ENCODE assay signal across 24 mouse cellular contexts in the genomic region with DNA sequence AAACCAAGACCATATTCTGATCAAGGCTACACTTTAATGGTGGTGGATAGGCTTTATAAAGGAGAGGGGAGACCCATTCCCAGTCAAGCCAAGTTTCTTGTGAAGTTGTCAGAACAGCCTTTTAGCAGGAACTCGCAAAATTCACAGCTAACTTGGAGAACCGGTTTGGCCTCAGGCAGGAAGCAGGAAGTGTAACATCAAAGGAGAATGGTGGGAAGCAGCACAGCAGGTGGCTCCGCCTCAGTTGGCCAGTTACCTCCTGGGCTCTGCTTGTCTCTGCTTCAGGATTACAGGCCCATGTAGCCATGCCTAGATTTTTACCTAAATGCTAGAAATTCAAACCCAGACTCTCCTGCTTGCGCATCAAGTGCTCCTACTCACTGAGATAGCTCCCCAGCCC.
DNase-seq lines count a peak whose midpoint lies in the region; ATAC-seq and TF ChIP-seq lines count a peak whose summit lies in the region.
"Had no signal": no experiment of that assay in that cellular context is flagged by ENCODE, and none has a peak within 500 bp of the region (broad histone marks: within the 10 kb centered on the region; RNA-seq: fewer than 3 reads in every experiment).

No protein-coding gene starts in this region.

- H3K4me1 ChIP-seq in kidney, embryonic 16.5 days (ENCODE audit: insufficient read depth, low read length): no peaks in the 10 kb centered on the region
- H3K4me1 ChIP-seq in ES-E14 (ENCODE audit: control insufficient read depth in 2 of 2, insufficient read depth in 2 of 2, low read length in 2 of 2, poor library complexity in 1 of 2): no peaks in the 10 kb centered on the region
- no peaks in the 10 kb centered on the region for H3K4me1 ChIP-seq in embryonic facial prominence, embryonic 10.5 days
- peaks cover 6% of the 10 kb centered on the region; the same call in 1 of the 2 replicates for H3K4me1 ChIP-seq in limb, embryonic 10.5 days
- H3K4me1 ChIP-seq: forebrain, embryonic 10.5 days; intestine, embryonic 15.5 days; megakaryocyte, embryonic 14.5 days; midbrain, embryonic 13.5 days had no signal

- ATAC-seq in kidney, embryonic 16.5 days (ENCODE audit: low FRiP score, low TSS enrichment): no peak; the same call in 1 of the 2 replicates
- ATAC-seq: intestine, embryonic 15.5 days; liver, postnatal 0 days; midbrain, embryonic 13.5 days had no signal

- H3K27ac ChIP-seq in kidney, embryonic 16.5 days (ENCODE audit: low read length): no peak overlapping the region
- no peak overlapping the region for H3K27ac ChIP-seq in ES-E14 (ENCODE audit: insufficient read depth, low read depth, low read length, poor library complexity, severe bottlenecking)
- no peak overlapping the region for H3K27ac ChIP-seq in embryonic facial prominence, embryonic 10.5 days (replicated peaks)
- H3K27ac ChIP-seq in limb, embryonic 10.5 days: no peak overlapping the region
- H3K27ac ChIP-seq: forebrain, embryonic 10.5 days; gastrocnemius, adult 2 months; hindbrain, embryonic 14.5 days; intestine, embryonic 15.5 days; left cerebral cortex, adult 2 months; midbrain, embryonic 13.5 days had no signal

- 39% methylated on average over 4 of the region's 4 CpGs for WGBS in kidney, embryonic 16.5 days
- 55% methylated on average over 4 of the region's 4 CpGs for WGBS in embryonic facial prominence, embryonic 10.5 days
- WGBS in limb, embryonic 10.5 days: 45% methylated on average over 4 of the region's 4 CpGs

- in situ Hi-C loops in ES-E14 (cut with MboI; ENCODE audit: low sequenced_read_pairs in 2 of 2, unreplicated experiment in 2 of 2): no loop called here

- H3K9me3 ChIP-seq in kidney, embryonic 16.5 days (ENCODE audit: low read length): no peaks in the 10 kb centered on the region
- no peaks in the 10 kb centered on the region for H3K9me3 ChIP-seq in ES-E14 (ENCODE audit: control insufficient read depth, insufficient read depth, low read depth, low read length)
- no peaks in the 10 kb centered on the region for H3K9me3 ChIP-seq in embryonic facial prominence, embryonic 10.5 days
- H3K9me3 ChIP-seq in limb, embryonic 10.5 days (replicated peaks): no peaks in the 10 kb centered on the region
- H3K9me3 ChIP-seq: forebrain, embryonic 10.5 days; intestine, embryonic 15.5 days; midbrain, embryonic 13.5 days had no signal

- H3K9ac ChIP-seq in kidney, embryonic 16.5 days (replicated peaks; ENCODE audit: low read length): no peak overlapping the region
- no peak overlapping the region for H3K9ac ChIP-seq in ES-E14 (ENCODE audit: insufficient read depth, low read depth, low read length, poor library complexity, severe bottlenecking)
- H3K9ac ChIP-seq: hindbrain, embryonic 14.5 days; intestine, embryonic 15.5 days; liver, postnatal 0 days; midbrain, embryonic 13.5 days had no signal

- H3K4me3 ChIP-seq in kidney, embryonic 16.5 days (ENCODE audit: low read length): no peak overlapping the region
- H3K4me3 ChIP-seq in ES-E14 (ENCODE audit: insufficient read depth in 1 of 2, low read depth in 1 of 2, low read length in 2 of 2, poor library complexity in 1 of 2, severe bottlenecking in 1 of 2): no peak overlapping the region
- no peak overlapping the region for H3K4me3 ChIP-seq in embryonic facial prominence, embryonic 10.5 days
- no peak overlapping the region for H3K4me3 ChIP-seq in limb, embryonic 10.5 days
- H3K4me3 ChIP-seq: forebrain, embryonic 10.5 days; gastrocnemius, adult 2 months; intestine, embryonic 15.5 days; left cerebral cortex, adult 2 months; megakaryocyte, embryonic 14.5 days; midbrain, embryonic 13.5 days had no signal

- H3K27me3 ChIP-seq in kidney, embryonic 16.5 days (ENCODE audit: insufficient read depth, low read length): no peaks in the 10 kb centered on the region
- H3K27me3 ChIP-seq in embryonic facial prominence, embryonic 10.5 days (replicated peaks; ENCODE audit: low read depth, poor library complexity, severe bottlenecking): no peaks in the 10 kb centered on the region
- H3K27me3 ChIP-seq in limb, embryonic 10.5 days (ENCODE audit: low read depth, poor library complexity, severe bottlenecking): no peaks in the 10 kb centered on the region
- H3K27me3 ChIP-seq: CH12.LX; intestine, embryonic 15.5 days; megakaryocyte, embryonic 14.5 days; midbrain, embryonic 13.5 days had no signal

- peak; percentile 1 for DNase-seq in kidney, postnatal 14 days
- DNase-seq in ES-E14 (ENCODE audit: low read depth, low spot score): peak; percentile 29
- peak; percentile 19 for DNase-seq in embryonic facial prominence, embryonic 10.5 days (ENCODE audit: low spot score)
- peak; percentile 33 for DNase-seq in limb, embryonic 10.5 days (ENCODE audit: low spot score)
- DNase-seq in adrenal gland, postnatal 4 days (ENCODE audit: low spot score in 2 of 2): no peak
- no peak for DNase-seq in lung, postnatal 36 days
- DNase-seq: adrenal gland, postnatal 36 days; B cell, adult 2 months; cerebellum, adult 11 months; cerebellum, adult 9-11 months; gastrocnemius, adult 2 months; heart, postnatal 36 days; liver, postnatal 0 days; right cerebral cortex, postnatal 14 days; thymus, postnatal 25 days had no signal

- H3K4me2 ChIP-seq in kidney, embryonic 16.5 days (replicated peaks; ENCODE audit: low read depth, low read length): no peak overlapping the region
- H3K4me2 ChIP-seq: hindbrain, embryonic 14.5 days; intestine, embryonic 15.5 days; liver, embryonic 11.5 days; midbrain, embryonic 13.5 days had no signal

- H3K36me3 ChIP-seq in kidney, embryonic 16.5 days (ENCODE audit: insufficient read depth, low read length): no peaks in the 10 kb centered on the region
- H3K36me3 ChIP-seq in ES-E14 (ENCODE audit: control insufficient read depth, insufficient read depth, low read length, poor library complexity, severe bottlenecking): no peaks in the 10 kb centered on the region
- no peaks in the 10 kb centered on the region for H3K36me3 ChIP-seq in embryonic facial prominence, embryonic 10.5 days (replicated peaks)
- H3K36me3 ChIP-seq in limb, embryonic 10.5 days: no peaks in the 10 kb centered on the region
- H3K36me3 ChIP-seq: forebrain, embryonic 10.5 days; intestine, embryonic 15.5 days; midbrain, embryonic 13.5 days had no signal

TF ChIP-seq in ES-E14, 5 proteins besides CTCF, POLR2A, EP300 and RAD21:
- TF ChIP-seq HCFC1 (IDR thresholded peaks at IDR 0.05; ENCODE audit: borderline replicate concordance, insufficient read depth, low read length): no peak
- TF ChIP-seq ZNF384 (IDR thresholded peaks at IDR 0.05; ENCODE audit: low read depth, low read length): no peak
- TF ChIP-seq ZC3H11A (IDR thresholded peaks at IDR 0.05; ENCODE audit: borderline replicate concordance, low read depth, low read length): no peak
- no peak for TF ChIP-seq MAFK (IDR thresholded peaks at IDR 0.05; ENCODE audit: insufficient read depth, low read depth, low read length)
- no peak for TF ChIP-seq CHD2 (IDR thresholded peaks at IDR 0.05; ENCODE audit: low read depth, low read length)

Comparison
In these comparisons a context has a peak if more than half of its experiments do, and no peak if none do; other contexts are left out.
1. DNase-seq: peak in kidney, postnatal 14 days (single experiment), ES-E14 (single experiment), embryonic facial prominence, embryonic 10.5 days (single experiment) and limb, embryonic 10.5 days (single experiment); none in adrenal gland, postnatal 4 days (0 of 2) and lung, postnatal 36 days (single experiment).